Mouse (Mus musculus): ENCODE results near the gene Syt2. TPM values are rescaled to one million over a fixed set of nuclear protein-coding genes. Genes with fewer than 3 reads are reported as not detected.

Syt2 gene
- polyA plus RNA-seq (2014; fragmentation: Illumina TruSeq; extraction: RNeasy Lipid Tissue Mini Kit (QIAGEN cat#74804); ENCODE audit: low read depth, low replicate concordance): not detected

GRCm38 (mm10) chr1:134646261-134646962 is at the start of gene Syt2:
Syt2 (plus strand) TSS chr1:134646677.

Other genes with a start within 250 kb of the Syt2 start
- gene Cyb5r1, start 241.1 kb upstream of the Syt2 start, polyA plus RNA-seq (2014; fragmentation: Illumina TruSeq; extraction: RNeasy Lipid Tissue Mini Kit (QIAGEN cat#74804); ENCODE audit: low read depth, low replicate concordance): 30.1 TPM
- 114 TPM for gene Adipor1, start 231.3 kb upstream of the Syt2 start, polyA plus RNA-seq (2014; fragmentation: Illumina TruSeq; extraction: RNeasy Lipid Tissue Mini Kit (QIAGEN cat#74804); ENCODE audit: low read depth, low replicate concordance)
- gene Klhl12, start 191.1 kb upstream of the Syt2 start, polyA plus RNA-seq (2014; fragmentation: Illumina TruSeq; extraction: RNeasy Lipid Tissue Mini Kit (QIAGEN cat#74804); ENCODE audit: low read depth, low replicate concordance): 21.7 TPM
- 11.0 TPM for gene Rabif, start 152.0 kb upstream of the Syt2 start, polyA plus RNA-seq (2014; fragmentation: Illumina TruSeq; extraction: RNeasy Lipid Tissue Mini Kit (QIAGEN cat#74804); ENCODE audit: low read depth, low replicate concordance)
- not detected for gene Mgat4e, start 97.0 kb upstream of the Syt2 start, polyA plus RNA-seq (2014; fragmentation: Illumina TruSeq; extraction: RNeasy Lipid Tissue Mini Kit (QIAGEN cat#74804); ENCODE audit: low read depth, low replicate concordance)
- 5.4 TPM for gene Kdm5b, start 86.5 kb upstream of the Syt2 start, polyA plus RNA-seq (2014; fragmentation: Illumina TruSeq; extraction: RNeasy Lipid Tissue Mini Kit (QIAGEN cat#74804); ENCODE audit: low read depth, low replicate concordance)